Mouse (Mus musculus): Measurements from ENCODE around the gene Vrtn. TPM values are rescaled to one million over a fixed set of nuclear protein-coding genes. Genes with fewer than 3 reads are reported as not detected.

Vrtn gene
- polyA plus RNA-seq (2015; fragmentation: Illumina TruSeq; extraction: RNeasy Lipid Tissue Mini Kit (QIAGEN cat#74804); ENCODE audit: low read depth, low replicate concordance) = not detected

GRCm38 (mm10) chr12:84640654-84641053 is at the start of gene Vrtn:
Gene Vrtn, plus strand, starts transcription at chr12:84641019.

GRCm38 (mm10) chr12:84616977-84617630 is 23.7 kb upstream of the Vrtn start, which contains the start of gene Abcd4:
Gene Abcd4, minus strand, starts transcription at chr12:84617413.

GRCm38 (mm10) chr12:84698319-84699081 is 57.7 kb downstream of the Vrtn start, which contains the start of gene Syndig1l:
Gene Syndig1l, minus strand, starts transcription at chr12:84698831.

Other genes with a start within 250 kb of the Vrtn start
- 26.6 TPM for gene Entpd5, start 232.0 kb upstream of the Vrtn start, polyA plus RNA-seq (2015; fragmentation: Illumina TruSeq; extraction: RNeasy Lipid Tissue Mini Kit (QIAGEN cat#74804); ENCODE audit: low read depth, low replicate concordance)
- gene Bbof1, start 231.9 kb upstream of the Vrtn start, polyA plus RNA-seq (2015; fragmentation: Illumina TruSeq; extraction: RNeasy Lipid Tissue Mini Kit (QIAGEN cat#74804); ENCODE audit: low read depth, low replicate concordance) = 9.5 TPM
- gene Rnf113a2, start 223.8 kb upstream of the Vrtn start, polyA plus RNA-seq (2015; fragmentation: Illumina TruSeq; extraction: RNeasy Lipid Tissue Mini Kit (QIAGEN cat#74804); ENCODE audit: low read depth, low replicate concordance) = 15.8 TPM
- 59.5 TPM for gene Aldh6a1, start 190.0 kb upstream of the Vrtn start, polyA plus RNA-seq (2015; fragmentation: Illumina TruSeq; extraction: RNeasy Lipid Tissue Mini Kit (QIAGEN cat#74804); ENCODE audit: low read depth, low replicate concordance)
- gene Lin52, start 189.6 kb upstream of the Vrtn start, polyA plus RNA-seq (2015; fragmentation: Illumina TruSeq; extraction: RNeasy Lipid Tissue Mini Kit (QIAGEN cat#74804); ENCODE audit: low read depth, low replicate concordance) = 31.9 TPM
- gene Vsx2, start 71.3 kb upstream of the Vrtn start, polyA plus RNA-seq (2015; fragmentation: Illumina TruSeq; extraction: RNeasy Lipid Tissue Mini Kit (QIAGEN cat#74804); ENCODE audit: low read depth, low replicate concordance) = 0.31 TPM
- gene Abcd4, start 23.6 kb upstream of the Vrtn start, polyA plus RNA-seq (2015; fragmentation: Illumina TruSeq; extraction: RNeasy Lipid Tissue Mini Kit (QIAGEN cat#74804); ENCODE audit: low read depth, low replicate concordance) = 17.4 TPM
- gene Syndig1l, start 57.8 kb downstream of the Vrtn start, polyA plus RNA-seq (2015; fragmentation: Illumina TruSeq; extraction: RNeasy Lipid Tissue Mini Kit (QIAGEN cat#74804); ENCODE audit: low read depth, low replicate concordance) = 46.1 TPM
- gene Npc2, start 132.1 kb downstream of the Vrtn start, polyA plus RNA-seq (2015; fragmentation: Illumina TruSeq; extraction: RNeasy Lipid Tissue Mini Kit (QIAGEN cat#74804); ENCODE audit: low read depth, low replicate concordance) = 56.7 TPM
- 129 TPM for gene Isca2, start 132.2 kb downstream of the Vrtn start, polyA plus RNA-seq (2015; fragmentation: Illumina TruSeq; extraction: RNeasy Lipid Tissue Mini Kit (QIAGEN cat#74804); ENCODE audit: low read depth, low replicate concordance)
- gene Ltbp2, start 235.5 kb downstream of the Vrtn start, polyA plus RNA-seq (2015; fragmentation: Illumina TruSeq; extraction: RNeasy Lipid Tissue Mini Kit (QIAGEN cat#74804); ENCODE audit: low read depth, low replicate concordance) = 0.34 TPM